In the genomic region with DNA sequence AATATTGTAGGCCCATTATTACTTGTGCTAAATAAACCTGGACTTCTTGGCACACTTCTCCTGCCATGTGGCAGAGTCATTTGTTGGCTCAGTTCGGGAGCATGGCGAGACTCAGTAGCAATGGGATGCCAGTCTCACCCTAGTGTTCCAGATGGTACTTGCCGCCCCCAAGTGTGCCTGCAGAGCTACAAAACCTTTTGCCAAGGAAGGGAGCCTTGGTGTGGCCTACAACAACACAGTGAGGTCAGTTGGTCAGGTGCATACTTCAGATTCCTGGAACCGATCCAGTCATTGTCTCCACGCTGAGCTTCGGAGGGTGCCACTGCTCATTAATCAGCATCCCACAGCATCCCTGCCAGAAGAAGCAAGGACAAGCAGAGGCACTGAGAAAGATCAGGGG, we compare ENCODE assay signal across 9 mouse cellular contexts. TPM values are rescaled to one million over a fixed set of nuclear protein-coding genes. Genes with fewer than 3 reads are reported as not detected.
DNase-seq lines count a peak whose midpoint lies in the region; ATAC-seq and TF ChIP-seq lines count a peak whose summit lies in the region.
"Had no signal": no experiment of that assay in that cellular context is flagged by ENCODE, and none has a peak within 500 bp of the region (broad histone marks: within the 10 kb centered on the region; RNA-seq: fewer than 3 reads in every experiment).

No protein-coding gene starts in this region.

- H3K36me3 ChIP-seq in kidney, postnatal 0 days (ENCODE audit: insufficient read depth, low read length), result no peaks in the 10 kb centered on the region
- no peaks in the 10 kb centered on the region for H3K36me3 ChIP-seq in limb, embryonic 14.5 days (ENCODE audit: control insufficient read depth, insufficient read depth, low read length)
- no peaks in the 10 kb centered on the region for H3K36me3 ChIP-seq in liver, embryonic 12.5 days
- H3K36me3 ChIP-seq: liver, embryonic 15.5 days had no signal

- no peak for TF ChIP-seq CTCF in kidney, postnatal 0 days (IDR thresholded peaks at IDR 0.05; ENCODE audit: low read depth)

- WGBS in kidney, postnatal 0 days, result 40% methylated on average over 6 of the region's 6 CpGs
- WGBS in limb, embryonic 14.5 days, result 50% methylated on average over 6 of the region's 6 CpGs
- 56% methylated on average over 6 of the region's 6 CpGs for WGBS in liver, embryonic 12.5 days (ENCODE audit: insufficient replicate concordance)

- H3K4me3 ChIP-seq in kidney, postnatal 0 days (replicated peaks; ENCODE audit: low read depth, low read length), result no peak overlapping the region
- H3K4me3 ChIP-seq in limb, embryonic 14.5 days (replicated peaks; ENCODE audit: low read length), result no peak overlapping the region
- H3K4me3 ChIP-seq in liver, embryonic 12.5 days, result no peak overlapping the region
- H3K4me3 ChIP-seq: liver, embryonic 15.5 days had no signal

- peaks cover 18% of the 10 kb centered on the region for H3K4me1 ChIP-seq in kidney, postnatal 0 days (replicated peaks; ENCODE audit: insufficient read depth, low read length)
- peaks cover 49% of the 10 kb centered on the region for H3K4me1 ChIP-seq in limb, embryonic 14.5 days (ENCODE audit: control insufficient read depth, insufficient read depth, low read length)
- peaks cover 16% of the 10 kb centered on the region; the same call in 1 of the 2 replicates for H3K4me1 ChIP-seq in liver, embryonic 12.5 days

- H3K9me3 ChIP-seq in kidney, postnatal 0 days (replicated peaks; ENCODE audit: low read length), result no peaks in the 10 kb centered on the region
- no peaks in the 10 kb centered on the region for H3K9me3 ChIP-seq in limb, embryonic 14.5 days (ENCODE audit: control insufficient read depth, low read length)
- no peaks in the 10 kb centered on the region for H3K9me3 ChIP-seq in liver, embryonic 12.5 days (replicated peaks)
- H3K9me3 ChIP-seq: liver, embryonic 15.5 days had no signal

- no peaks in the 10 kb centered on the region for H3K27me3 ChIP-seq in kidney, postnatal 0 days (ENCODE audit: insufficient read depth, low read length)
- H3K27me3 ChIP-seq in limb, embryonic 14.5 days (ENCODE audit: control insufficient read depth, insufficient read depth, low read length), result no peaks in the 10 kb centered on the region
- no peaks in the 10 kb centered on the region for H3K27me3 ChIP-seq in liver, embryonic 12.5 days (replicated peaks)
- H3K27me3 ChIP-seq: liver, embryonic 15.5 days had no signal

- no peak for TF ChIP-seq POLR2A in limb, embryonic 14.5 days (IDR thresholded peaks at IDR 0.05; ENCODE audit: borderline replicate concordance, extremely low read depth, insufficient read depth, insufficient read length)

- no peak overlapping the region for H3K9ac ChIP-seq in kidney, postnatal 0 days (ENCODE audit: low read depth, low read length)
- H3K9ac ChIP-seq in limb, embryonic 14.5 days (ENCODE audit: low read depth, low read length, severe bottlenecking), result no peak overlapping the region
- H3K9ac ChIP-seq in liver, embryonic 12.5 days, result no peak overlapping the region
- H3K9ac ChIP-seq: liver, embryonic 15.5 days had no signal

- 0 out of 2 replicates have a peak, but pooled peaks have one; percentile 29 for ATAC-seq in kidney, postnatal 0 days (replicated peaks; ENCODE audit: low FRiP score, low read depth)
- ATAC-seq in limb, embryonic 14.5 days (ENCODE audit: low FRiP score, low read depth), result no peak
- no peak for ATAC-seq in liver, embryonic 12.5 days

- H3K27ac ChIP-seq in kidney, postnatal 0 days, result no peak overlapping the region
- H3K27ac ChIP-seq in limb, embryonic 14.5 days (replicated peaks; ENCODE audit: low read depth, low read length), result no peak overlapping the region
- H3K27ac ChIP-seq in liver, embryonic 12.5 days, result no peak overlapping the region
- H3K27ac ChIP-seq: liver, embryonic 15.5 days had no signal

- DNase-seq in embryo, embryonic 10 days (ENCODE audit: low spot score), result peak; percentile 20
- DNase-seq in embryo, embryonic 10.5 days (ENCODE audit: low spot score), result no peak
- peak; percentile 50 for DNase-seq in brain, embryonic 18.5 days (ENCODE audit: low read depth, low spot score)
- peak; percentile 22 for DNase-seq in gastrocnemius, postnatal 25 days
- DNase-seq in kidney, postnatal 0 days (ENCODE audit: low spot score), result peak; percentile 76
- DNase-seq in limb, embryonic 14.5 days (ENCODE audit: low spot score), result peak; percentile 28
- no peak for DNase-seq in T-cell, adult 2 months (ENCODE audit: low spot score)

- H3K4me2 ChIP-seq in kidney, postnatal 0 days (ENCODE audit: low read length), result no peak overlapping the region
- no peak overlapping the region for H3K4me2 ChIP-seq in limb, embryonic 14.5 days (replicated peaks; ENCODE audit: low read depth, low read length, severe bottlenecking)
- no peak overlapping the region for H3K4me2 ChIP-seq in liver, embryonic 12.5 days
- H3K4me2 ChIP-seq: liver, embryonic 15.5 days had no signal

RNA-seq across cellular contexts. Expression of a gene that starts 14.4 kb away (rescaled TPM):
- total RNA-seq in gastrocnemius, postnatal 25 days (2021), result not detected
- 0.27 and 0.34 TPM in 2 replicates for polyA plus RNA-seq in kidney, postnatal 0 days (2015; fragmentation: Nextera tagmentation; extraction: Ambion mirVana)
- polyA plus RNA-seq in limb, embryonic 14.5 days (2012; rRNA removed), result 0.54 and 0.82 TPM in 2 replicates
- polyA plus RNA-seq in limb, embryonic 14.5 days (2014; fragmentation: Nextera tagmentation; extraction: Ambion mirVana), result 0.28 and 0.29 TPM in 2 replicates
- not detected in 2 replicates for polyA plus RNA-seq in liver, embryonic 12.5 days (2016; fragmentation: Nextera tagmentation; extraction: Ambion mirVana)
- polyA plus RNA-seq: liver, embryonic 15.5 days had no signal

Comparison
In these comparisons a context has a peak if more than half of its experiments do, and no peak if none do; other contexts are left out.
1. DNase-seq: peak in embryo, embryonic 10 days (single experiment), brain, embryonic 18.5 days (single experiment), gastrocnemius, postnatal 25 days (single experiment), kidney, postnatal 0 days (single experiment) and limb, embryonic 14.5 days (single experiment); none in embryo, embryonic 10.5 days (single experiment) and T-cell, adult 2 months (single experiment).